Mouse (Mus musculus) intestine, embryonic 15.5 days (tissue): ENCODE results near the gene Pla2g4b. TPM values are rescaled to one million over a fixed set of nuclear protein-coding genes. Genes with fewer than 3 reads are reported as not detected.

Experiments
- ATAC-seq: fragments of 200-750 bp; cut with Nextera tagmentation; 2 replicates; pipeline ENCODE4 v1.8.0; 2017; ENCODE audit warnings: moderate TSS enrichment, moderate library complexity
- H3K27ac ChIP-seq: fragments of 300-500 bp; sonication (generic); 2 replicates; pipeline ENCODE4 v1.5.1; 2015; ENCODE audit warnings: mild to moderate bottlenecking, inconsistent platforms
- H3K27me3 ChIP-seq: fragments of 300-500 bp; sonication (generic); replicated peaks from 2 replicates; pipeline ENCODE4 v1.6.1; 2015; ENCODE audit warnings: inconsistent platforms
- H3K36me3 ChIP-seq: fragments of 300-500 bp; sonication (generic); 2 replicates; pipeline ENCODE4 v1.6.1; 2015; ENCODE audit warnings: inconsistent platforms
- H3K4me1 ChIP-seq: fragments of 300-500 bp; sonication (generic); replicated peaks from 2 replicates; pipeline ENCODE4 v1.6.1; 2015; ENCODE audit warnings: inconsistent platforms
- H3K4me2 ChIP-seq: fragments of 300-500 bp; sonication (generic); replicated peaks from 2 replicates; pipeline ENCODE4 v1.6.1; 2015; ENCODE audit warnings: mild to moderate bottlenecking, inconsistent platforms
- H3K4me3 ChIP-seq: fragments of 300-500 bp; sonication (generic); replicated peaks from 2 replicates; pipeline ENCODE4 v1.5.1; 2015; ENCODE audit warnings: inconsistent platforms
- H3K9ac ChIP-seq: fragments of 300-500 bp; sonication (generic); 2 replicates; pipeline ENCODE4 v1.6.1; 2015; ENCODE audit warnings: inconsistent platforms
- H3K9me3 ChIP-seq: fragments of 300-500 bp; sonication (generic); 2 replicates; pipeline ENCODE4 v1.6.1; 2016; ENCODE audit warnings: inconsistent platforms
- WGBS: fragments of 180-500 bp; shearing (Covaris S2); methylation state at CpG from one replicate; pipeline ENCODE4 v1.1.7; 2015; 5-methylcytosine and 5-hydroxymethylcytosine counted together
- polyA plus RNA-seq: library from polyadenylated mRNA; unstranded; fragments of >200 nt; fragmentation: Nextera tagmentation; extraction: Ambion mirVana; gene quantifications from 2 replicates; pipeline ENCODE4 v1.2.1, GENCODE M21; 2015

Gene Pla2g4b
- 0.75 and 1.4 TPM in 2 replicates for polyA plus RNA-seq

DNA sequence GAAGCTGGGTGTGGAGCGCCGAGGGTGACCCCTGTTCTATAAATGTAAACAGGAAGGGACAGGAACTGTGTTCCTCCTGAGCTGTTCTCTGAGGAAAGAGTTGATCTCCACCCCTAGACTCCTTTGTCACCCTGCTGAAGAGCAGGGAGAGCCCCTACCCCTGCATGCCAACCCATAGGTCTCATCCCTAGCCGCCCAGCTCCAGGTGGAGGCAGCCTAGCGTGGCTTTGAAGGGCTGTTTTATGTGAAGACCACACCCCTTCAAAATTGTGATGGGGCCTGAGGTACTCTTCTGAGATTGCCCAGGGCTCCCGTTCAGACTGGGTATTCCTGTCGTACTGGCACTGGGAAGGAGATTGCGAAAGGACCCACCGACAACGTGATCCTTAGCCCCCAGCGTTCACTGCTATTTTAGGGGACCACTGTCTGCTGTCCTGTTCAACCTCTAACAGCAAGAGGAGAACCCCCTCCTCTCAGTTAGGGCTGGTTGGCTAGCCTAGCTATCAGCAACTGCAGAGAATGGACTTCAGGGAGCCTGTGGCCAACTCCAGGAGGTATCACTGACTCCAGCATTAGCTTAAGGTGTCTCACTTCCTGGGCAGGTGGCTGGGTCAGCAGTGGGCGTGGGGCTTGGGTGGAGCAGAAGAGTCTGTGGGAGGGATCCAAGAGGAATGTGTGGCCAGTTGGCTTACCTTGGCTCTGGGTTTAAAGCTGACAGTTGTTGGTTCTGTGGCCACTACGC lies at the start of gene Pla2g4b:
TSS of gene Pla2g4b (plus strand) at position 692 of the 742 bp plus-strand sequence.
- 88% methylated on average over 12 of the region's 12 CpGs for WGBS
- ATAC-seq: no peak
- Histone ChIP-seq H3K4me3 (no peak within 1 kb of the TSS), H3K27ac (no peak within 1 kb of the TSS), H3K9ac (no peak within 1 kb of the TSS), H3K9me3 (no peaks in the 10 kb centered on the region), H3K4me1 (peaks cover 6% of the 10 kb centered on the region; the same call in 1 of the 2 replicates), H3K36me3 (peaks cover 13% of the 10 kb centered on the region; the same call in 1 of the 2 replicates), H3K27me3 (no peaks in the 10 kb centered on the region), H3K4me2 (no peak within 1 kb of the TSS)

DNA sequence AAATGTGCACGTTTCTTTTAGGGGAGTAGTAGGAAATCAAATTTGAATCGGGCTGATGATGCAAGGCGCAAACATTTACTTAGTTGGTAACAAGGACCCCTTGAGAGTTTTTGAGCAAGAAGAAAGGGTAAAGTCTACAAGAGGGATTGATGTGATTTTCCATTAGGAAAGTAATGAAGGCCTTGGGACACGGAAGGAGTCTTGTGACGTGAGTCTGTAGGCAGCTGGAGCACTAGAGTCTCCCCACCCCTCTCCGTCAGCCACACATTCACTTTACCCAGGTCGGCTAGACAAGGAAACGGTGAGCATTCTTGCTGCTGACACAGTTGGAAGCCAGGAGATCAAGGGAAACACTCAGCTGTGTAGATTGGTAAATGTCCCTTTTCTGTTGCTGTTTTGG lies 47.3 kb upstream of the Pla2g4b start:
- H3K27me3 ChIP-seq: no peaks in the 10 kb centered on the region
- H3K27ac ChIP-seq: no peak overlapping the region
- WGBS: 72% methylated on average over 8 of the region's 8 CpGs
- no peak overlapping the region for H3K9ac ChIP-seq
- ATAC-seq: 0 out of 2 replicates have a peak, but pooled peaks have one; percentile 39
- H3K4me2 ChIP-seq: no peak overlapping the region
- H3K36me3 ChIP-seq: no peaks in the 10 kb centered on the region
- H3K4me3 ChIP-seq: no peak overlapping the region
- H3K4me1 ChIP-seq: 0 out of 2 replicates have a peak, but pooled peaks cover 4% of the 10 kb centered on the region
- no peaks in the 10 kb centered on the region for H3K9me3 ChIP-seq

DNA sequence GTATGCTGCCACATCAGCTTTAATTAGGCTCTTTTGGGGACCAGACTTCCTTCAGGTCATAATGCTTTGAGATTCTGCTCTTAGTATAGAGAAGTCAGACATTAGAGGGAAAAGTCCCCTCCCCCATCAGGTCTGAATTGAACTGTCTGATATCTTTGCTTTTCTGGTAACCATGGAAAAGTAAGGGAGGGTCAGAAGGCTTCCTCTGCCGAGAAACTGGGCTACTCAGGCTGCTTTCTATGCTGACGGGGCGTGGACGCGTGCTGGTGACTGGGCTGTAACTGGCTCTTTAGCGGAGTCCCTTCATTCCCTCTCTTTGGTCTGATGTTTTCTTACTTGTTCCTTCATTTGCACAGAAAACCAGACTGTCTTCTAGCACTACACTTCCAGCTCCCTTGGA lies 46.8 kb upstream of the Pla2g4b start:
- Histone ChIP-seq H3K4me1 (0 out of 2 replicates have a peak, but pooled peaks cover 4% of the 10 kb centered on the region), H3K4me3 (no peak overlapping the region), H3K27me3 (no peaks in the 10 kb centered on the region), H3K9me3 (no peaks in the 10 kb centered on the region), H3K27ac (no peak overlapping the region), H3K9ac (no peak overlapping the region), H3K4me2 (no peak overlapping the region), H3K36me3 (no peaks in the 10 kb centered on the region)
- ATAC-seq: peak; percentile 51
- 66% methylated on average over 6 of the region's 6 CpGs for WGBS

DNA sequence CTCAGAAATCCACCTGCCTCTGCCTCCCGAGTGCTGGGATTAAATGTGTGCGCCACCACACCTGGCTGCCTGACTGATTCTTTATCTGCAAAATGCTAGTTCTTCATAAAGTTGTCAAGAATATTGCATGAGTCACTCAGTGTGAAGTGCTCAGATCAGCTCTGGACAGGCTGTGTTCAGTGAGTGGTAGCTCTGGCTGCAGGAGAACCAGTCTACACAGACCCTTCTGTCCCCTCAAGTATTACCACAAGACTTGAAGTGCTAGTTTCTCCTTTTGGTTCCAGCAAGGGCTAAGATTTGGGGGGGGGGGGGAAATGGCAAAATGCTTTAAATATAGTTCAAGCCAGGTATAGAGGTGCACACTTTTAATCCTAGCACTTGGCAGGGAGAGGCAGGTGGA lies 45.8 kb upstream of the Pla2g4b start:
- 94% methylated on average over 2 of the region's 2 CpGs for WGBS
- no peak for ATAC-seq
- no peak overlapping the region for H3K4me3 ChIP-seq

DNA sequence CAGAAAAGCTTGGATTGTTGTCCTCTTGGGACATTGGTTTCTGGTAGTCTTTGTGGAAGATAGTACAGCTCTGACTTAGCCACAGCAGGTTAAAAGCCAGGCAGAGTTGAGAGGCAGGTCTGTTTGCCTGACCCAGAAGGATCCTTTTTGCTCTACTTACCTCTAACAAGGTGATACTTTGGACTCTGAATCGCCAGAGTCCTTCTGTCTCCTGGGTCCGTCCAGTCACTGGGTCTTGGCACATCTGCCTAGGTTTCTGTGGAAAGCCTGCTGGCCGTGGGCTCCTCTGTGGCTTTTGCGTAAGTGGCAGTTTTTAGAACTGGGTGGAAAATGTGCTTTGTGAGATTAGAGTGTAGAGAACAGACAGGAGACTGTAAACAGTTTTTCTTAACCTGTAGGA lies 44.3 kb upstream of the Pla2g4b start:
- Histone ChIP-seq H3K4me1 (0 out of 2 replicates have a peak, but pooled peaks cover 4% of the 10 kb centered on the region), H3K4me3 (no peak overlapping the region), H3K9me3 (no peaks in the 10 kb centered on the region), H3K27me3 (no peaks in the 10 kb centered on the region), H3K4me2 (no peak overlapping the region), H3K36me3 (no peaks in the 10 kb centered on the region), H3K9ac (no peak overlapping the region), H3K27ac (no peak overlapping the region)
- ATAC-seq: no peak
- 75% methylated on average over 4 of the region's 4 CpGs for WGBS

More for the DNA sequence above, 45.8 kb upstream of the Pla2g4b start:
- Histone ChIP-seq H3K4me1 (0 out of 2 replicates have a peak, but pooled peaks cover 4% of the 10 kb centered on the region), H3K27me3 (no peaks in the 10 kb centered on the region), H3K4me2 (no peak overlapping the region), H3K9me3 (no peaks in the 10 kb centered on the region), H3K36me3 (no peaks in the 10 kb centered on the region), H3K9ac (no peak overlapping the region), H3K27ac (no peak overlapping the region)

DNA sequence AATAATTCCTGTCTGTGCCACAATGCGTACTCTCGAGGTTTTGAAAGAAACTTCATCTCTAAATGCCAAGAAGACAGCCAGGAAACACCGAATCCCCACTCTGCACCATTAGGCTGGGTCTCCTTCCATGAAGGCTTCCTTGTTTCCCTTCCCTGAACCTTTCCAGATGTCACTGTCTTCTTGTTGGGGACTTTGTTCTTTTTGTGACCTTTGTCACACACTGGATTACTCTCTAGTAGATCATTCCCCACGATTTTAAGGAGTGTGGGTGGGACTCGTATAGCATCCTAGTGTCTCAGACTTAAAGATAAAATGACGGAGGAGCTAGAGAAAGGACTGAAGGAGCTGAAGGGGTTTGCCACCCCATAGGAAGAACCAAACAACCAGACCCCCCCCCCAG lies 42.3 kb upstream of the Pla2g4b start:
- Histone ChIP-seq H3K4me2 (no peak overlapping the region), H3K9ac (no peak overlapping the region), H3K36me3 (no peaks in the 10 kb centered on the region), H3K27ac (no peak overlapping the region), H3K4me1 (peaks cover 15% of the 10 kb centered on the region; the same call in 1 of the 2 replicates), H3K9me3 (no peaks in the 10 kb centered on the region), H3K4me3 (no peak overlapping the region), H3K27me3 (no peaks in the 10 kb centered on the region)
- WGBS: 71% methylated on average over 6 of the region's 6 CpGs
- 0 out of 2 replicates have a peak, but pooled peaks have one; percentile 31 for ATAC-seq

DNA sequence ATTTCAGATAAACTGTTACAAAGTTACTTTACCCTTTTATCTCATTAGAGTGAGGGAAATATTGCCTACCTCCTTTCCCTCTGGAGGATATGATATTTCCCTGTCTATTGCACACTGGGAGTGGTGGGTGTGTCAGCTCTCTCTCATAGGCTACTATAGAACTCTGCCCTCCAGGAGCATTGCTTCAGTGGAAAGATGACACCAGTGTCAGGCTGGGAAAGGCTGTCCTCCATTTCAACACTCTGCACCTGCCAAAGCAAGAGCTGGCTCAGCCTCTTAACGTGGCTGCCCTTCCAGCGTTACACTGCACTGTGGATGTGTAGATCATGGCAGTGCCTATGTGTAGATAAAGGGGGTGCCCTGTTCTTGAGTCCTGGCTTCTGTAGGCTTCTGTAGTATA lies 40.9 kb upstream of the Pla2g4b start:
- Histone ChIP-seq H3K4me2 (no peak overlapping the region), H3K27ac (no peak overlapping the region), H3K4me3 (no peak overlapping the region), H3K27me3 (no peaks in the 10 kb centered on the region), H3K4me1 (peaks cover 17% of the 10 kb centered on the region; the same call in 1 of the 2 replicates), H3K36me3 (no peaks in the 10 kb centered on the region), H3K9me3 (no peaks in the 10 kb centered on the region), H3K9ac (no peak overlapping the region)
- WGBS: 91% methylated on average over 2 of the region's 2 CpGs
- peak; percentile 78 for ATAC-seq

DNA sequence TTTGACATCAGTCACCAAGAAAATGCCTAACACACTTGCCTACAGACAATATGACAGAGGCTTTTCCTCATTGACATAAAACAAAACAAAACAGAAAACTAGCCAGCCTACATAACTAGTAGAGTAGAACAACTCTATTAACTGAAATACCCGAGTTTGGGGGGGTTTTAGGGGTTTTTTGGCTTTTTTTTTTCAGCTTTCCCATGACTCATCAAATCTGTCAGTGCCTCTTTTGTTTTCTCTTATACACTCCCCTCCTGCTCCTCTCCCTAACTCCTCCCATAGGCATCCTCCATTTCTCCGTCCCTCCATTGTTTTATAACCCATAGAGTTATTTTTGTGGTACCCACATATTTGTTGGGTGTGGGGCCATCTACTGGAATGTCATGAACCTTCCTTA lies 39.7 kb upstream of the Pla2g4b start:
- WGBS: 52% methylated on average over 2 of the region's 2 CpGs
- H3K27ac ChIP-seq: no peak overlapping the region

DNA sequence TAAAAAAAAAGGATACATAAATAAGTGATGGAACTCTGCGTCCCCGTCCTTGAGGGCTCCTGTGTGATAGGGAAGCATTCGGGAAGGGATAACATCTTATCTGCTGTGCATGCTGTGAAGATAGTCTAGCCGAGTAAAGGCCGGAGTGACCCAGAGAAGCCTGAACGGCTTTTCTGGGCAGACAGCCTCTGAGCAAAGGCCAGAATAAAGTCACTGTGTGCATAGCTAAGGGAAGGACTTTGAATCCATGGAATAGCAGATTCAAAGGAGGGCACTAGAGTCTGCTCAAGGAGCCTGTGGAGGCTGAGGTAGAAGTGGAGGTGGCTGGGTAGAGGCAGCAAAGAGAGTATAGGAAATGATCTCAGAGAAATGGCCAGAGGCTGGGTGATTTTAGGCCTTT lies 38.4 kb upstream of the Pla2g4b start:
- Histone ChIP-seq H3K4me1 (peaks cover 17% of the 10 kb centered on the region; the same call in 1 of the 2 replicates), H3K9ac (no peak overlapping the region), H3K9me3 (no peaks in the 10 kb centered on the region), H3K4me2 (no peak overlapping the region), H3K4me3 (no peak overlapping the region), H3K27me3 (no peaks in the 10 kb centered on the region), H3K27ac (peak overlapping the region; percentile 72), H3K36me3 (no peaks in the 10 kb centered on the region)
- WGBS: 81% methylated on average over 6 of the region's 6 CpGs
- ATAC-seq: 0 out of 2 replicates have a peak, but pooled peaks have one; percentile 34

More for the DNA sequence above, 39.7 kb upstream of the Pla2g4b start:
- no peak overlapping the region for H3K4me3 ChIP-seq
- no peaks in the 10 kb centered on the region for H3K9me3 ChIP-seq
- no peaks in the 10 kb centered on the region for H3K36me3 ChIP-seq
- no peaks in the 10 kb centered on the region for H3K27me3 ChIP-seq
- peaks cover 17% of the 10 kb centered on the region; the same call in 1 of the 2 replicates for H3K4me1 ChIP-seq
- no peak for ATAC-seq
- no peak overlapping the region for H3K9ac ChIP-seq
- no peak overlapping the region for H3K4me2 ChIP-seq

DNA sequence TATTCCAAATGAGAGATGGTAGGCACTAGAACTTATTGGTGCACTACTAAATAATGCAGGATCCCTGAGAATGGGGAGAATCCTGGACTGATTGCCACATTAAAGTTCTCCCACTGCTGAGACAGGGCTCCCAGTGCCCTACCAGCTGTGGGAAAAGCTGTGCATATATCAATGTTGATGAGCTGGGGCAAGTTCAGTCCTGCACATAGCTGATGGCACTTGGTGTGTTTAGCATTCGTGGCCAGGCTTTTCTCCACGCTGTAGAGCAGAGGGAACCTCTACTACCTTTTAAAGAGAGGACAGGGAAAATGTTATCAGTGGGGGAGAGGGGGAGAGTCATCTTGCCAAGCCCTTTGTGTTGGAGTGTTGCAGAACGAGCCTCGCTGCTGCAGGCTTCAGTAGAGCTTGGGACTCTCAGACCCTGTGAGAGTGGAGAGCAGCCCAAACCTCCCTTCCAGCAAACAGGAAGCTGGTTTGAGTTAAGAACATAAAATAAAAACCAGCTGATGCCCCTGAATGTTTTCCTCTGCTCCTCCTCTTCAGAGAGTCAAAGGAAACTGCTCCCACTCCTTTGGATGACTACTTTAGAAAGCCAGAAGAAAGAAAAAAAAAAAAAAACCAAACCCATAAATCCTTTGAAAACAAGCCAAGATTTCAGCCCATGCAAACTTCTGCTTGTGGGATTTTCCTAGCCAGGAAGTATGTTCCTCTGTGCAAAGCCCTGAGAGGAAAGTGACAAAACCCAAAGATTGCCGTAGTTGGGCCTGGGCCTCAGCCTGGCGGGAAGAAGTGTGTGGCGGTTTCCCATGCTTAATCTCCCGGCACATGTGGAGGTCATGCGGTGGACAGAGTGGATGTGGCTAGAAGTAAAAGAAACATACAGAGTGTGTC lies 37.6 kb upstream of the Pla2g4b start:
- Histone ChIP-seq H3K27me3 (no peaks in the 10 kb centered on the region), H3K36me3 (no peaks in the 10 kb centered on the region), H3K9ac (no peak overlapping the region), H3K4me1 (peaks cover 13% of the 10 kb centered on the region; the same call in 1 of the 2 replicates), H3K27ac (peak overlapping the region; percentile 72), H3K4me2 (no peak overlapping the region), H3K4me3 (no peak overlapping the region), H3K9me3 (no peaks in the 10 kb centered on the region)
- no peak for ATAC-seq
- 46% methylated on average over 9 of the region's 9 CpGs for WGBS

DNA sequence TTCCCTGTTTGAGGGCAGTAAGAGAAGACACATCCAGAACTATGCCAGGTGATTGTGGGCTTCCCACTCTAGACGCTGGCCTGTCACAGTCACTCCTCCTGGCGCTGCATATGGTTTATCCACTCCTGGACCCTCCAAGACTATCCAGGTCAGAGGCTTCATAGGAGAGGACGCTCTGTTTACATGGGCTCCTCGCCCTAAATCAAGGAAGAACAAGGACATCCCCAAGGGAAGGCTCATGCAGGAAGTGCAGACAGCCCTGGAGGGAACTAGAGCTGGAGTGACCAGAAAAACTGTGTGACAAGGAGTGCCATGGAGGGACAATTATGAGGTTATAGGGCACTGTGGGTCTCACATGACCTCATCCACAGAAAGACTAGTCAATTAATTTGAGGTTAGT lies 35.9 kb upstream of the Pla2g4b start:
- ATAC-seq: no peak
- Histone ChIP-seq H3K4me1 (peaks cover 13% of the 10 kb centered on the region; the same call in 1 of the 2 replicates), H3K9ac (no peak overlapping the region), H3K4me3 (no peak overlapping the region), H3K4me2 (no peak overlapping the region), H3K36me3 (no peaks in the 10 kb centered on the region), H3K27me3 (no peaks in the 10 kb centered on the region), H3K27ac (no peak overlapping the region), H3K9me3 (no peaks in the 10 kb centered on the region)
- 72% methylated on average over 4 of the region's 4 CpGs for WGBS

DNA sequence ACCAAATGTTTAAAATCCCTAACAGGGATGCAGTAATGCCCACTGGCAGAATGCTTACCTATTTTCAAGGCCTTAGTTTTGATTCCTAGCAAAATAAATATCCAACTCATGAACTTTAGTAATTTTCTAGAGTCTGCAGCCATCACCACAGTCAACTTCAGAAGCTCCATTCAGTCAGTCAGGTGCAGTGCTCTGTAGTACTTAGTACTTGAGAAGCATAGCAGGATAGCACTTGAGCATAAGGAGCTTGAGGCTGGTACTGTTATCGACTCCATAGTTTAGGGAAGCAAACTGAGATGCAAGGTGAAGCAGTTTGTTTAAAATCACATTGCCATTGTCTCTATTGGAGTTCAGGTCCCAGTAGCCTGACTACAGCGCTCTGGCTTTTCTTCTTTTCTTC lies 33.5 kb upstream of the Pla2g4b start:
- peaks cover 13% of the 10 kb centered on the region; the same call in 1 of the 2 replicates for H3K4me1 ChIP-seq
- no peaks in the 10 kb centered on the region for H3K9me3 ChIP-seq
- H3K4me3 ChIP-seq: no peak overlapping the region
- no peak overlapping the region for H3K27ac ChIP-seq
- no peaks in the 10 kb centered on the region for H3K27me3 ChIP-seq
- no peak for ATAC-seq
- H3K36me3 ChIP-seq: no peaks in the 10 kb centered on the region
- WGBS: 95% methylated on average over 2 of the region's 2 CpGs
- H3K9ac ChIP-seq: no peak overlapping the region
- H3K4me2 ChIP-seq: no peak overlapping the region
